Mouse (Mus musculus): ENCODE measurements around the gene Tubb5. TPM values are rescaled to one million over a fixed set of nuclear protein-coding genes. Genes with fewer than 3 reads are reported as not detected.

Tubb5 gene
- polyA plus RNA-seq, 1 experiment = 1,522 TPM

DNA sequence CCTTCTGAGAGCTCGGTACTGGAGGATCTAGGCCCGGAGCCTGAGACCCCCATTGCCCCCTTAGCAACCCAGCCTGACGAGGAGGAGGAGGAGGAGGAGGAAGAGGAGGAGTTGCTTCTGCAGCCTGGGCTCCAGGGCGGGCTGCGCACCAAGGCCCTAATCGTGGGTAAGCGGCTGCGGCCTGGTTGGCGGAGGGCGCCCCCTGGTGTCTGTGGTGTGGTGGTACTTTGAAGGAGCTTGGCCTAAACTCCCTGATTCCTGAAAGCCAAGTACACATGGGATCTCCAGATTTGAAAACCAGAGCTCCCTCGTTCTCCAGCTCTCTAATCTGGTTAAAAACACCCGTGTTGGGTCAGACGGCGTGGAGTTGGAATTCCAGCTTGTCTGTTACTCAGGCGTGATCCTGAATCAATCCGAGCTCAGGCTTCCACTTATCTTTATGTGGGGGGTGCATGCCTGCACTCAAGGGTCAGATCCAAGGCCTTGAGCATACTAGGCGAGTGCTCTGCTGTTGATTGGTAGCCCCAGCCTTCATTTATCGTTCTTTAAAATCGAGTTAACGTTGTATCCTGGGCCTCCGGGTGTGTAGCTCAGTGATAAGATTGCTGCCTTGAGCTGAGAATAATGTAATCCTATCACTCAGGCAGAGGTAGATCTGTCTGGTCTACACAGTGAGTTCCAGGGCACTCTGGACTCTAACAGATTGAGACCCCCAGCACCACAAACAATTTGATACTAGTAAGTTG, 35.8 kb upstream of the Tubb5 start:
- H3K27ac ChIP-seq (ENCODE audit: control insufficient read depth, insufficient read depth, low read length) = peak overlapping the region; percentile 14; the same call in 1 of the 2 replicates
- WGBS = 40% methylated on average over 21 of the region's 21 CpGs
- H3K27me3 ChIP-seq (ENCODE audit: control insufficient read depth, insufficient read depth, low read length) = no peaks in the 10 kb centered on the region
- peak; percentile 89 for DNase-seq
- H3K36me3 ChIP-seq (ENCODE audit: control insufficient read depth, insufficient read depth, low read length) = peaks cover 21% of the 10 kb centered on the region
- peak; percentile 90 for TF ChIP-seq CTCF (IDR thresholded peaks at IDR 0.05; ENCODE audit: borderline replicate concordance, control insufficient read depth, extremely low read depth, insufficient read depth, low read length, poor library complexity)
- 0 out of 2 replicates have a peak, but pooled peaks have one; percentile 22 for TF ChIP-seq POLR2A (IDR thresholded peaks at IDR 0.05; ENCODE audit: control insufficient read depth, extremely low read depth, insufficient read depth, low read length, poor library complexity)
- H3K4me1 ChIP-seq (replicated peaks; ENCODE audit: control insufficient read depth, insufficient read depth, low read length) = peaks cover 17% of the 10 kb centered on the region
- no peak overlapping the region for H3K4me3 ChIP-seq (ENCODE audit: control insufficient read depth, insufficient read depth, low read length)

DNA sequence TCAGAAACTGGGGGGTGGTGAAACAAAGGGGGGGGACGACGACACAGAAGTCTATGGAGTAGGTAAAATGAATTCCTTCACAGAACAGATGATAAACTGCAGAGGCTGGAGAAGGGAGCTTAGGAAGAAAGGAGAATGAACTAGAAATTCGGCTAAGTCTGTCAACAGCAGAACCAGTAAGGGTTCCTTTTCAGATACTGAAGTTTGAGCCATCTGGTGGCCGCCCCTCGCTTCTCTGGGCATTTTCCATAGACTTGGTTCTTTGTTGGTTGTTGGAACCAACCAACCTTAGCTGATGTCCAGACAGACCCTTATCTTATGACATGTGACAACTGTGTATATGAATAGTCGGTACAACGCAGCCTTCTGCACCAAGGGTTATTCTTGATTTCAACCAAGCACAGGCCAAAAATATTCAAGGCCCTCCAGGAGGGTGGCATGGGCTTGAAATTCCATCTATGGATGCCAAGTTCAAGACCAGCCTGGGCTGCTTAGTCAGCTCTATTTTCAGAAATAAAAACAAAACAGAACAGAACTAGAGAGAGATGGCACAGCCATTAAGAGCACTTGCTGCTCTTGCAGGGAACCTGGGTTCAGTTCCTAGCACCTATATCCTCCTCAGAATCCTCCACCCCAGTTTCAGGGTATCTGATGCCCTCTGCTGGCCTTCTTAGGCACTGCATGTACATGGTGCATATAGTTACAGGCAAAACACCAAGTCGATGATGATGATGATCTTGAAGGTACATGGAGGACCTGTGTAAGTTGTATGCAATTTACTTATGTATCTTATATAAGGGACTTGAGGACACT, 33.0 kb upstream of the Tubb5 start:
- peak; percentile 49 for DNase-seq
- TF ChIP-seq POLR2A (IDR thresholded peaks at IDR 0.05; ENCODE audit: control insufficient read depth, extremely low read depth, insufficient read depth, low read length, poor library complexity) = no peak
- TF ChIP-seq CTCF (IDR thresholded peaks at IDR 0.05; ENCODE audit: borderline replicate concordance, control insufficient read depth, extremely low read depth, insufficient read depth, low read length, poor library complexity) = no peak
- H3K27ac ChIP-seq (ENCODE audit: control insufficient read depth, insufficient read depth, low read length) = peak overlapping the region; percentile 88
- peak overlapping the region; percentile 96 for H3K4me3 ChIP-seq (ENCODE audit: control insufficient read depth, insufficient read depth, low read length)
- no peaks in the 10 kb centered on the region for H3K27me3 ChIP-seq (ENCODE audit: control insufficient read depth, insufficient read depth, low read length)
- H3K36me3 ChIP-seq (ENCODE audit: control insufficient read depth, insufficient read depth, low read length) = peaks cover 18% of the 10 kb centered on the region
- 38% methylated on average over 8 of the region's 8 CpGs for WGBS
- peaks cover 34% of the 10 kb centered on the region for H3K4me1 ChIP-seq (replicated peaks; ENCODE audit: control insufficient read depth, insufficient read depth, low read length)

DNA sequence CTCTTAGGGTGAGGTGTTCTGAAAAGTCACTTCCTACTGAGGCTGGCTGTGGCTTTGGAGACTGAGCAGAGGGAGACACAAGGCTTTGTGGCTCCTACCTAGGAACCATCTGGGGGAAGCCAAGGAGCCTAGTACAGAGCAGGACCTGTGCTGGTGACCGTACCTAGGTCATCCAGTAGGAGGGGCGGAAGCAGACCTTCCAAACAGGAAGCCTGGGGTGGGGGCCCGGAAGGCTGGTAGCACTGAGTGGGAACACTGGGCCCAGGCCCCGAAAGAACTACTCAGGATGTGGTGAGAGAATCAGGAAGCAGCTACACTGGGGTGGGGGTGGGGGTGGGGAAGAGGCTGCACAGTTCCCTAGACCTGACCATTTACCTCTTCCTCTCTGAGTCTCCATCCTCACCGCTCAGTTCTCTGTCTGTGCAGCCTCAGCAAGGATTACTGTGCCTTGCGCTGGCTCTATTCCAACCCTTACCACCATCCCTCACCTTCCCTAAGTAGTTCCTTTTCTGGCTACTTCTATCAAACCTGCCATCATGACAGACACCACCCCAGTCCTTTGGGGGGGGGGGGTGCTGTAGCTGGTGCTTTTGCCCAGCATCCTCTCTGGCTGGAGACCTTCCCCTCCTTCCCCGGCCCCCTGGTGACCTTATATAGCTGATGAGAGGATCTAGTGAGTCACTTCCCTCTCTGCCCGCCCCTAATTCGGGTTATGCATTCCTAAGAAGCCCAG, 32.2 kb upstream of the Tubb5 start:
- peaks cover 39% of the 10 kb centered on the region for H3K4me1 ChIP-seq (replicated peaks; ENCODE audit: control insufficient read depth, insufficient read depth, low read length)

DNA sequence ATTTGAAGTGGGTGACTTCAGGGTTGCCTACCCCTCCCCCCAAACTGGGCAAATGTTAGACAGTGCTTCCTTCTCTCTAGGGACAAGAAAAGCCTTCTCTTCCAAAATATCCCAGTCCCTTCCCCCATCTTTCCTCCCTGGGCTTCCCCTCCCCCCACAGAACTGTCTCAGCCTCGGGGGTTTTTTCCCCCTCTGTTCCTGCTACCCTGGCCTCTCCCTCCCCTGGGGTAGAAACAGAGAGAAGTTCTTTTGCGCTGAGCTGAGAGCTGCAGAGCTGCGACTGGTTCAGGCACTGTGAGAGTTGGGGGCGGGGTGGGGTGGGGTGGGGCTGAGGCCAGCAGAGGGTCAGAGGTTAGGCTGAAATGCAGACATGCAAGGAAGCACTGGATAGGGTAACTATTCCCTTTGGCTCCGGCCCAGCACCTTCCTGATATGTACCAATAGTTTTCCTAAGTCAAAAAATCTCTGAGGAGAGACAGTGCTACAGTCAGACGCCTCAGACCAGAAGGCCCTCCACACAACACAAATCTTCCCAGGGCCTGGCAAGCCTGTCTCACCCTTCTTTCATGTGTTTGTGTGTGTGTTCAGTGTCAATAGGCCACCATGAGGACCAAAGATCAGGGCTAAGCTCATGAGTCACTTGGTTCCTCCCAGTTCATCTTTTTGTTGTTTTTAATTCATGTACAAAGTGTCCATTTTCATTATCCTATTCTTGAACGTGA, 31.4 kb upstream of the Tubb5 start:
- TF ChIP-seq POLR2A (IDR thresholded peaks at IDR 0.05; ENCODE audit: control insufficient read depth, extremely low read depth, insufficient read depth, low read length, poor library complexity) (0 out of 2 replicates have a peak, but pooled peaks have one; percentile 38), CTCF (IDR thresholded peaks at IDR 0.05; ENCODE audit: borderline replicate concordance, control insufficient read depth, extremely low read depth, insufficient read depth, low read length, poor library complexity) (no peak)
- DNase-seq = peak; percentile 47
- Histone ChIP-seq H3K36me3 (ENCODE audit: control insufficient read depth, insufficient read depth, low read length) (peaks cover 6% of the 10 kb centered on the region), H3K27ac (ENCODE audit: control insufficient read depth, insufficient read depth, low read length) (peak overlapping the region; percentile 88), H3K4me3 (ENCODE audit: control insufficient read depth, insufficient read depth, low read length) (peak overlapping the region; percentile 96), H3K27me3 (ENCODE audit: control insufficient read depth, insufficient read depth, low read length) (no peaks in the 10 kb centered on the region), H3K4me1 (replicated peaks; ENCODE audit: control insufficient read depth, insufficient read depth, low read length) (peaks cover 46% of the 10 kb centered on the region)
- WGBS = under 1% methylated on average over 7 of the region's 7 CpGs

More for the DNA sequence above, 32.2 kb upstream of the Tubb5 start:
- DNase-seq = peak; percentile 85
- Histone ChIP-seq H3K4me3 (ENCODE audit: control insufficient read depth, insufficient read depth, low read length) (peak overlapping the region; percentile 96), H3K27me3 (ENCODE audit: control insufficient read depth, insufficient read depth, low read length) (no peaks in the 10 kb centered on the region), H3K36me3 (ENCODE audit: control insufficient read depth, insufficient read depth, low read length) (peaks cover 14% of the 10 kb centered on the region), H3K27ac (ENCODE audit: control insufficient read depth, insufficient read depth, low read length) (peak overlapping the region; percentile 88)
- WGBS = 3% methylated on average over 9 of the region's 9 CpGs
- no peak; the same call in 1 of the 2 replicates for TF ChIP-seq CTCF (IDR thresholded peaks at IDR 0.05; ENCODE audit: borderline replicate concordance, control insufficient read depth, extremely low read depth, insufficient read depth, low read length, poor library complexity)
- no peak for TF ChIP-seq POLR2A (IDR thresholded peaks at IDR 0.05; ENCODE audit: control insufficient read depth, extremely low read depth, insufficient read depth, low read length, poor library complexity)

DNA sequence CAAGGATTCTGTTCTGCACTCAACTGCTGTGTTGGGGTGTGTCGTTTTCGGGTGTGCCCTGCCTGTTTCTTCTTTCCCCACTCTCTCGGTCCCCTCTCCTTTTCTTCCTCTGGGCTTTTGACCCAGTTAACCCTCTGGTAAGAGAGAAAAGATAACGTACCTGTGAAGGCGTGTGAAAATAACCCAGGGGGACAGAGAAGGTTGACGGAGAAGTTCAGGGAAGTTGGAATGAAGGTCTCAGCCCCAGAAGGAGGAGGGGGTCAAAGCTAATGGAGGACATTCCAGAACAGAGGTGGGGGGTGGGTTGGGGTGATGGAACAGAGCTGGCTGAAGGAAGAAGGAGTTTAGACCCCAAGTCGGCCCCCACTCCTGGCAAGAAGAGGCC, 30.8 kb upstream of the Tubb5 start:
- 1% methylated on average over 7 of the region's 7 CpGs for WGBS
- peaks cover 46% of the 10 kb centered on the region for H3K4me1 ChIP-seq (replicated peaks; ENCODE audit: control insufficient read depth, insufficient read depth, low read length)
- peaks cover under 1% of the 10 kb centered on the region; the same call in 1 of the 2 replicates for H3K36me3 ChIP-seq (ENCODE audit: control insufficient read depth, insufficient read depth, low read length)
- peak overlapping the region; percentile 96 for H3K4me3 ChIP-seq (ENCODE audit: control insufficient read depth, insufficient read depth, low read length)
- DNase-seq = no peak
- TF ChIP-seq CTCF (IDR thresholded peaks at IDR 0.05; ENCODE audit: borderline replicate concordance, control insufficient read depth, extremely low read depth, insufficient read depth, low read length, poor library complexity) (no peak), POLR2A (IDR thresholded peaks at IDR 0.05; ENCODE audit: control insufficient read depth, extremely low read depth, insufficient read depth, low read length, poor library complexity) (no peak)
- no peaks in the 10 kb centered on the region for H3K27me3 ChIP-seq (ENCODE audit: control insufficient read depth, insufficient read depth, low read length)
- peak overlapping the region; percentile 88 for H3K27ac ChIP-seq (ENCODE audit: control insufficient read depth, insufficient read depth, low read length)
